Mouse (Mus musculus) kidney, postnatal 4 days (tissue): ENCODE measurements around the gene Fam3b.

ENCODE experiments used
- DNase-seq, 2 experiments: peaks; one replicate each; pipeline ENCODE4 v3.0.0; 2021; ENCODE audit warnings: mixed read lengths in 2 of 2

The Fam3b gene

GRCm38 (mm10) chr16:97514099-97514940 is at the start of gene Fam3b:
Gene Fam3b (minus strand): TSS chr16:97514816.
- DNase-seq: no peak

- DNase-seq: no peak
Measured at GRCm38 (mm10) chr16:97544340-97544739, 29.7 kb upstream of the Fam3b start.

- no peak for DNase-seq
Measured at GRCm38 (mm10) chr16:97536859-97537258, 22.2 kb upstream of the Fam3b start.

GRCm38 (mm10) chr16:97535808-97536413 is 21.3 kb upstream of the Fam3b start:
- peak; percentile 68 to 76 for DNase-seq

- DNase-seq: peak; percentile 50 to 61
Measured at GRCm38 (mm10) chr16:97534876-97535461, 20.4 kb upstream of the Fam3b start.

- peak in 1 of 2 experiments; percentile 9 for DNase-seq
Measured at GRCm38 (mm10) chr16:97534448-97534847, 19.8 kb upstream of the Fam3b start.

- DNase-seq: no peak
Measured at GRCm38 (mm10) chr16:97533751-97534150, 19.1 kb upstream of the Fam3b start.

GRCm38 (mm10) chr16:97533126-97533525 is 18.5 kb upstream of the Fam3b start:
- no peak for DNase-seq

- no peak for DNase-seq
Measured at GRCm38 (mm10) chr16:97529241-97529640, 14.6 kb upstream of the Fam3b start.

GRCm38 (mm10) chr16:97523024-97523423 is 8.4 kb upstream of the Fam3b start:
- DNase-seq: peak; percentile 71 to 72

- no peak for DNase-seq
Measured at GRCm38 (mm10) chr16:97521983-97522382, 7.4 kb upstream of the Fam3b start.

- DNase-seq: no peak
Measured at GRCm38 (mm10) chr16:97516341-97516740, 1.7 kb upstream of the Fam3b start.

GRCm38 (mm10) chr16:97512347-97512751 is 2.3 kb downstream of the Fam3b start:
- no peak for DNase-seq

GRCm38 (mm10) chr16:97511495-97511894 is 3.1 kb downstream of the Fam3b start:
- DNase-seq: no peak

- DNase-seq: no peak
Measured at GRCm38 (mm10) chr16:97510849-97511248, 3.8 kb downstream of the Fam3b start.

- no peak for DNase-seq
Measured at GRCm38 (mm10) chr16:97507783-97508182, 6.8 kb downstream of the Fam3b start.

GRCm38 (mm10) chr16:97504793-97505192 is 9.8 kb downstream of the Fam3b start:
- no peak for DNase-seq

GRCm38 (mm10) chr16:97503849-97504248 is 10.8 kb downstream of the Fam3b start:
- no peak for DNase-seq

GRCm38 (mm10) chr16:97500901-97501300 is 13.7 kb downstream of the Fam3b start:
- no peak for DNase-seq

GRCm38 (mm10) chr16:97499450-97499849 is 15.2 kb downstream of the Fam3b start:
- DNase-seq: no peak

- no peak for DNase-seq
Measured at GRCm38 (mm10) chr16:97498139-97498538, 16.5 kb downstream of the Fam3b start.

- no peak for DNase-seq
Measured at GRCm38 (mm10) chr16:97497682-97498081, 16.9 kb downstream of the Fam3b start.

GRCm38 (mm10) chr16:97496026-97496425 is 18.6 kb downstream of the Fam3b start:
- DNase-seq: no peak

- no peak for DNase-seq
Measured at GRCm38 (mm10) chr16:97492369-97492768, 22.2 kb downstream of the Fam3b start.
